ENCODE assay signal across 23 mouse cellular contexts in the genomic region with DNA sequence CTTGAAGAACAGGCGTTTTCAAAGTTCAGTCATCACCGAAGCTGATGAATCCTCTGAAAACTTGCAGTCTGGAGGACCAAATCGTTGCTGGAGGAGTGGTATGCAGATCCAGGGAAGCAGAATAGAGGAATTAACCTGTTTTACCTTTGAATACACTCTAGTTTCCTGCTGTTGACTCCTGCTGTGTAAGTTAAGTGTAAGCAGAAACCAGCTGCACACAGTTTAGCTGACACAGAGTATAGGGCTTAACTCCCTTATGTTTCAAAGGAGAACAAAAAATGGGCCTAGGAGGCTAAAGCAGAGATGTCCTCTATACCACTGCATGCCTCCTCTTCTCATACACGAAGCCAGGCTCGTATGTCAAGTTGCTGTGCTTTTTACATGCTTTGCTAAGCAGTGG.
DNase-seq lines count a peak whose midpoint lies in the region; ATAC-seq and TF ChIP-seq lines count a peak whose summit lies in the region.
"Had no signal": no experiment of that assay in that cellular context is flagged by ENCODE, and none has a peak within 500 bp of the region (broad histone marks: within the 10 kb centered on the region; RNA-seq: fewer than 3 reads in every experiment).

No protein-coding gene starts in this region.

- no peaks in the 10 kb centered on the region for H3K27me3 ChIP-seq in midbrain, embryonic 11.5 days (ENCODE audit: control insufficient read depth, insufficient read depth, low read length)
- H3K27me3 ChIP-seq in midbrain, embryonic 14.5 days (ENCODE audit: control insufficient read depth, insufficient read depth, low read length), result no peaks in the 10 kb centered on the region
- H3K27me3 ChIP-seq in MEL (ENCODE audit: control insufficient read depth in 1 of 2, insufficient read depth in 2 of 2, low read length in 2 of 2) (no peaks in the 10 kb centered on the region), myocyte (ENCODE audit: control insufficient read depth, insufficient read depth, insufficient read length) (no peaks in the 10 kb centered on the region)
- H3K27me3 ChIP-seq: embryonic facial prominence, embryonic 12.5 days; forebrain, embryonic 13.5 days; hindbrain, embryonic 12.5 days; stomach, embryonic 15.5 days had no signal

- no peak for ATAC-seq in midbrain, embryonic 11.5 days (ENCODE audit: low FRiP score)
- ATAC-seq in midbrain, embryonic 14.5 days (ENCODE audit: low FRiP score, low TSS enrichment), result no peak
- ATAC-seq: forebrain, embryonic 13.5 days had no signal

- no peak overlapping the region for H3K4me3 ChIP-seq in midbrain, embryonic 11.5 days (ENCODE audit: low read depth, low read length)
- H3K4me3 ChIP-seq in midbrain, embryonic 14.5 days (replicated peaks; ENCODE audit: low read depth, low read length), result no peak overlapping the region
- H3K4me3 ChIP-seq in MEL (ENCODE audit: control insufficient read depth in 1 of 2, insufficient read depth in 1 of 2, low read depth in 2 of 2, low read length in 2 of 2) (no peak overlapping the region), myocyte (no peak overlapping the region)
- H3K4me3 ChIP-seq: embryonic facial prominence, embryonic 12.5 days; erythroblast, embryonic 14.5 days; forebrain, embryonic 13.5 days; hindbrain, embryonic 12.5 days; limb, embryonic 10.5 days; midbrain, embryonic 10.5 days; stomach, embryonic 15.5 days had no signal

- no peaks in the 10 kb centered on the region for H3K36me3 ChIP-seq in midbrain, embryonic 11.5 days (ENCODE audit: control insufficient read depth, insufficient read depth, low read length)
- H3K36me3 ChIP-seq in midbrain, embryonic 14.5 days (ENCODE audit: control insufficient read depth, insufficient read depth, low read length), result no peaks in the 10 kb centered on the region
- H3K36me3 ChIP-seq in MEL (ENCODE audit: control insufficient read depth in 1 of 2, insufficient read depth in 2 of 2, low read length in 2 of 2), result peaks cover 0 to 53% of the 10 kb centered on the region in 2 experiments; a peak in 2 of 4 replicates
- H3K36me3 ChIP-seq in myocyte (ENCODE audit: control insufficient read depth, insufficient read depth), result no peaks in the 10 kb centered on the region
- H3K36me3 ChIP-seq: embryonic facial prominence, embryonic 12.5 days; G1E; hindbrain, embryonic 12.5 days; limb, embryonic 10.5 days; midbrain, embryonic 10.5 days; stomach, embryonic 15.5 days had no signal

- H3K4me1 ChIP-seq in midbrain, embryonic 11.5 days (ENCODE audit: control insufficient read depth, insufficient read depth, low read length), result no peaks in the 10 kb centered on the region; the same call in 1 of the 2 replicates
- no peaks in the 10 kb centered on the region for H3K4me1 ChIP-seq in midbrain, embryonic 14.5 days (ENCODE audit: control insufficient read depth, insufficient read depth, low read length)
- H3K4me1 ChIP-seq in MEL (ENCODE audit: control insufficient read depth in 1 of 2, insufficient read depth in 2 of 2, low read length in 2 of 2), result peaks cover 21 to 39% of the 10 kb centered on the region in 2 experiments
- H3K4me1 ChIP-seq: embryonic facial prominence, embryonic 12.5 days; forebrain, embryonic 13.5 days; hindbrain, embryonic 12.5 days; limb, embryonic 10.5 days; stomach, embryonic 15.5 days had no signal

- no peak for TF ChIP-seq EP300 in MEL (IDR thresholded peaks at IDR 0.05; ENCODE audit: low read depth in 1 of 2, low read length in 2 of 2)

- DNase-seq in midbrain, embryonic 11.5 days (ENCODE audit: low spot score, missing footprints), result peak; percentile 88
- DNase-seq in midbrain, embryonic 14.5 days, result no peak
- peak; percentile 35 for DNase-seq in A20 (ENCODE audit: low read depth, low spot score)
- DNase-seq in MEL (ENCODE audit: low read depth, low spot score), result no peak
- DNase-seq in embryo, embryonic 11 days, result no peak
- no peak for DNase-seq in adrenal gland, postnatal 25 days
- DNase-seq in kidney, postnatal 36 days, result no peak
- DNase-seq: cerebellum, adult 18-20 months; cerebellum, postnatal 14 days; kidney, adult 11 months; liver; lung, postnatal 4 days; right cerebral cortex, postnatal 14 days; spleen, adult 18-20 months had no signal

- TF ChIP-seq POLR2A in MEL (IDR thresholded peaks at IDR 0.05; ENCODE audit: control insufficient read depth in 1 of 2, insufficient read depth in 1 of 2, low read depth in 1 of 2, low read length in 2 of 2, poor library complexity in 1 of 2), result no peak
- TF ChIP-seq POLR2A in myocyte (IDR thresholded peaks at IDR 0.05; ENCODE audit: insufficient read length, low read depth), result no peak

- no peak for TF ChIP-seq CTCF in MEL (IDR thresholded peaks at IDR 0.05 in 2 of 3, conservative IDR thresholded peaks at IDR 0.05 in 1 of 3; ENCODE audit: control insufficient read depth in 1 of 3, insufficient read depth in 1 of 3, low read depth in 2 of 3, low read length in 3 of 3, poor library complexity in 1 of 3, severe bottlenecking in 1 of 3)

- no peak for TF ChIP-seq RAD21 in MEL (IDR thresholded peaks at IDR 0.05; ENCODE audit: low read depth, low read length)

- peaks cover 6% of the 10 kb centered on the region for H3K79me2 ChIP-seq in MEL (ENCODE audit: control insufficient read depth, insufficient read depth, low read length, poor library complexity)
- H3K79me2 ChIP-seq in myocyte (ENCODE audit: control insufficient read depth, insufficient read depth), result peaks cover 3% of the 10 kb centered on the region

- H3K27ac ChIP-seq in midbrain, embryonic 11.5 days (ENCODE audit: low read depth, low read length), result no peak overlapping the region
- no peak overlapping the region for H3K27ac ChIP-seq in midbrain, embryonic 14.5 days (replicated peaks; ENCODE audit: low read depth, low read length)
- peak overlapping the region; percentile 75 for H3K27ac ChIP-seq in MEL (ENCODE audit: control insufficient read depth, low read depth, low read length)
- H3K27ac ChIP-seq: embryonic facial prominence, embryonic 12.5 days; forebrain, embryonic 13.5 days; hindbrain, embryonic 12.5 days; limb, embryonic 10.5 days; midbrain, embryonic 10.5 days; stomach, embryonic 15.5 days had no signal

- 12% methylated on average over 5 of the region's 5 CpGs for WGBS in midbrain, embryonic 11.5 days
- 20% methylated on average over 5 of the region's 5 CpGs for WGBS in midbrain, embryonic 14.5 days

- H3K9ac ChIP-seq in midbrain, embryonic 11.5 days (ENCODE audit: low read length), result no peak overlapping the region
- no peak overlapping the region for H3K9ac ChIP-seq in midbrain, embryonic 14.5 days (replicated peaks; ENCODE audit: low read length)
- H3K9ac ChIP-seq in MEL (ENCODE audit: control insufficient read depth, low read depth, low read length, poor library complexity, severe bottlenecking), result peak overlapping the region; percentile 8; the same call in 1 of the 2 replicates
- H3K9ac ChIP-seq: embryonic facial prominence, embryonic 12.5 days; forebrain, embryonic 13.5 days; hindbrain, embryonic 12.5 days; stomach, embryonic 15.5 days had no signal

- no peaks in the 10 kb centered on the region for H3K9me3 ChIP-seq in midbrain, embryonic 11.5 days (ENCODE audit: control insufficient read depth, low read length)
- no peaks in the 10 kb centered on the region for H3K9me3 ChIP-seq in midbrain, embryonic 14.5 days (ENCODE audit: control insufficient read depth, low read length)
- H3K9me3 ChIP-seq in MEL (replicated peaks; ENCODE audit: insufficient read depth, low read length), result no peaks in the 10 kb centered on the region
- H3K9me3 ChIP-seq: embryonic facial prominence, embryonic 12.5 days; forebrain, embryonic 13.5 days; G1E; hindbrain, embryonic 12.5 days; limb, embryonic 10.5 days; midbrain, embryonic 10.5 days; stomach, embryonic 15.5 days had no signal

- no peak overlapping the region for H3ac ChIP-seq in myocyte (ENCODE audit: control insufficient read depth, insufficient read length)

- no peak overlapping the region for H3K4me2 ChIP-seq in midbrain, embryonic 11.5 days
- H3K4me2 ChIP-seq in midbrain, embryonic 14.5 days (ENCODE audit: low read length), result no peak overlapping the region
- H3K4me2 ChIP-seq in myocyte (ENCODE audit: low read depth), result peak overlapping the region; percentile 25
- H3K4me2 ChIP-seq: embryonic facial prominence, embryonic 12.5 days; forebrain, embryonic 13.5 days; hindbrain, embryonic 12.5 days; stomach, embryonic 15.5 days had no signal

TF ChIP-seq in MEL, 35 proteins besides CTCF, POLR2A, EP300 and RAD21 (continues in another document):
- TF ChIP-seq CHD1 (IDR thresholded peaks at IDR 0.05; ENCODE audit: low read depth, low read length), result no peak
- no peak for TF ChIP-seq TCF12 (IDR thresholded peaks at IDR 0.05; ENCODE audit: low read depth, low read length)
- no peak for TF ChIP-seq USF1 (IDR thresholded peaks at IDR 0.05; ENCODE audit: low read depth, low read length)
- no peak for TF ChIP-seq HCFC1 (IDR thresholded peaks at IDR 0.05; ENCODE audit: low read depth, low read length)
- TF ChIP-seq MAZ (IDR thresholded peaks at IDR 0.05; ENCODE audit: low read depth, low read length), result no peak
- no peak for TF ChIP-seq UBTF (IDR thresholded peaks at IDR 0.05; ENCODE audit: borderline replicate concordance, insufficient read depth, low read depth, low read length)
- no peak for TF ChIP-seq JUND (IDR thresholded peaks at IDR 0.05; ENCODE audit: low read depth, low read length)
- TF ChIP-seq E2F4 (IDR thresholded peaks at IDR 0.05; ENCODE audit: borderline replicate concordance, low read depth, low read length), result no peak
- TF ChIP-seq MXI1 (IDR thresholded peaks at IDR 0.05; ENCODE audit: low read depth, low read length), result no peak
- TF ChIP-seq CHD2 (IDR thresholded peaks at IDR 0.05; ENCODE audit: low read length), result no peak
- TF ChIP-seq TBP (IDR thresholded peaks at IDR 0.05; ENCODE audit: low read depth, low read length), result no peak
- TF ChIP-seq ETS1 (IDR thresholded peaks at IDR 0.05; ENCODE audit: low read depth, low read length), result no peak

TF ChIP-seq in myocyte, 11 proteins besides CTCF, POLR2A, EP300 and RAD21:
- TF ChIP-seq POLR2AphosphoS2 (IDR thresholded peaks at IDR 0.05; ENCODE audit: insufficient read length, low read depth), result no peak
- TF ChIP-seq MYOD1 (IDR thresholded peaks at IDR 0.05; ENCODE audit: control insufficient read depth in 1 of 3, insufficient read length in 2 of 3, low read depth in 2 of 3), result no peak
- no peak for TF ChIP-seq MYOG (IDR thresholded peaks at IDR 0.05; ENCODE audit: control insufficient read depth in 1 of 3, insufficient read depth in 1 of 3, insufficient read length in 2 of 3, low read depth in 2 of 3)
- TF ChIP-seq TCF12 (IDR thresholded peaks at IDR 0.05; ENCODE audit: insufficient read depth, poor library complexity, severe bottlenecking), result no peak
- TF ChIP-seq REST (IDR thresholded peaks at IDR 0.05; ENCODE audit: insufficient read depth, insufficient read length), result no peak
- TF ChIP-seq E2F4 (IDR thresholded peaks at IDR 0.05; ENCODE audit: insufficient read depth), result no peak

Comparison
In these comparisons a context has a peak if more than half of its experiments do, and no peak if none do; other contexts are left out.
1. DNase-seq: peak in midbrain, embryonic 11.5 days (single experiment) and A20 (single experiment); none in midbrain, embryonic 14.5 days (single experiment), MEL (single experiment), embryo, embryonic 11 days (single experiment), adrenal gland, postnatal 25 days (single experiment) and kidney, postnatal 36 days (0 of 2).